Mouse (Mus musculus) erythroblast, embryonic 14.5 days (primary cell): Measurements from ENCODE around the gene Eif4g1.

Experiments used
- GATA1 ChIP-seq: IDR thresholded peaks from 2 replicates; pipeline ENCODE4 v1.6.1; 2012; ENCODE audit warnings: low read length, inconsistent platforms, mixed read lengths
- TAL1 ChIP-seq: IDR thresholded peaks from 3 replicates; pipeline ENCODE4 v1.6.1; 2012; ENCODE audit warnings: low read length, inconsistent platforms, mixed read lengths

GRCm38 (mm10) chr16:20715976-20716840 lies 48.1 kb downstream of the Eif4g1 start:
- TF ChIP-seq GATA1 (no peak), TAL1 (no peak)
